Mouse (Mus musculus) forebrain, embryonic 16.5 days (tissue): ENCODE measurements around the gene Dera. TPM values are rescaled to one million over a fixed set of nuclear protein-coding genes. Genes with fewer than 3 reads are reported as not detected.

Experiments
- ATAC-seq: fragments of 200-750 bp; cut with Nextera tagmentation; 2 replicates; pipeline ENCODE4 v1.8.0; 2017; ENCODE audit warnings: mild to moderate bottlenecking, moderate library complexity
- H3K27ac ChIP-seq: fragments of 300-500 bp; sonication (generic); 2 replicates; pipeline ENCODE4 v1.5.1; 2014; ENCODE audit warnings: low read length, control low read depth
- H3K27me3 ChIP-seq: fragments of 300-500 bp; sonication (generic); replicated peaks from 2 replicates; pipeline ENCODE4 v1.6.1; 2014; ENCODE audit warnings: low read length; ENCODE audit not compliant: control insufficient read depth, insufficient read depth
- H3K36me3 ChIP-seq: fragments of 300-500 bp; sonication (generic); 2 replicates; pipeline ENCODE4 v1.6.1; 2014; ENCODE audit not compliant: control insufficient read depth, insufficient read depth
- H3K4me1 ChIP-seq: fragments of 300-500 bp; sonication (generic); replicated peaks from 2 replicates; pipeline ENCODE4 v1.6.1; 2014; ENCODE audit warnings: low read length; ENCODE audit not compliant: control insufficient read depth, insufficient read depth
- H3K4me2 ChIP-seq: fragments of 300-500 bp; sonication (generic); 2 replicates; pipeline ENCODE4 v1.6.1; 2014; ENCODE audit warnings: mild to moderate bottlenecking, low read length, control low read depth
- H3K4me3 ChIP-seq: fragments of 300-500 bp; sonication (generic); replicated peaks from 2 replicates; pipeline ENCODE4 v1.5.1; 2014; ENCODE audit warnings: mild to moderate bottlenecking, low read length, control low read depth
- H3K9ac ChIP-seq: fragments of 300-500 bp; sonication (generic); replicated peaks from 2 replicates; pipeline ENCODE4 v1.6.1; 2014; ENCODE audit warnings: low read depth, low read length, control low read depth
- H3K9me3 ChIP-seq: fragments of 300-500 bp; sonication (generic); 2 replicates; pipeline ENCODE4 v1.6.1; 2016; ENCODE audit warnings: low read length; ENCODE audit not compliant: control insufficient read depth
- WGBS: fragments of 180-500 bp; shearing (Covaris S2); extraction: QIAGEN DNeasy Blood & Tissue Kit; methylation state at CpG from one replicate; pipeline ENCODE4 v1.1.7; 2014; 5-methylcytosine and 5-hydroxymethylcytosine counted together
- polyA plus RNA-seq: library from polyadenylated mRNA; unstranded; fragments of >200 nt; fragmentation: Nextera tagmentation; extraction: Ambion mirVana; gene quantifications from 2 replicates; pipeline ENCODE4 v1.2.1, GENCODE M21; 2015

Dera gene
- polyA plus RNA-seq, 1 experiment from 2014 or later = 8.9 TPM

GRCm38 (mm10) chr6:137772918-137773636 is 18.7 kb downstream of the Dera start:
- 94% methylated on average over 8 of the region's 8 CpGs for WGBS
- no peaks in the 10 kb centered on the region for H3K4me1 ChIP-seq
- no peaks in the 10 kb centered on the region for H3K36me3 ChIP-seq
- H3K27ac ChIP-seq = no peak overlapping the region
- ATAC-seq = no peak
- H3K27me3 ChIP-seq = no peaks in the 10 kb centered on the region
- H3K4me3 ChIP-seq = no peak overlapping the region
- no peak overlapping the region for H3K9ac ChIP-seq
- no peak overlapping the region for H3K4me2 ChIP-seq
- H3K9me3 ChIP-seq = no peaks in the 10 kb centered on the region

- H3K27ac ChIP-seq = no peak overlapping the region
- no peaks in the 10 kb centered on the region for H3K27me3 ChIP-seq
- H3K4me3 ChIP-seq = no peak overlapping the region
- H3K9me3 ChIP-seq = no peaks in the 10 kb centered on the region
- no peak overlapping the region for H3K4me2 ChIP-seq
- no peak for ATAC-seq
- H3K4me1 ChIP-seq = no peaks in the 10 kb centered on the region
- H3K9ac ChIP-seq = no peak overlapping the region
- no peaks in the 10 kb centered on the region for H3K36me3 ChIP-seq
- WGBS = 88% methylated on average over 6 of the region's 6 CpGs
Measured at GRCm38 (mm10) chr6:137773637-137774028, 19.3 kb downstream of the Dera start.

GRCm38 (mm10) chr6:137774166-137774565 is 19.8 kb downstream of the Dera start:
- Histone ChIP-seq H3K4me2 (no peak overlapping the region), H3K27ac (no peak overlapping the region), H3K9me3 (no peaks in the 10 kb centered on the region), H3K9ac (no peak overlapping the region), H3K27me3 (no peaks in the 10 kb centered on the region), H3K4me3 (no peak overlapping the region), H3K4me1 (no peaks in the 10 kb centered on the region), H3K36me3 (no peaks in the 10 kb centered on the region)
- ATAC-seq = no peak
- WGBS = 86% methylated on average over 13 of the region's 13 CpGs

- Histone ChIP-seq H3K27ac (no peak overlapping the region), H3K9ac (no peak overlapping the region), H3K4me1 (no peaks in the 10 kb centered on the region), H3K4me3 (no peak overlapping the region), H3K36me3 (no peaks in the 10 kb centered on the region), H3K9me3 (no peaks in the 10 kb centered on the region), H3K27me3 (no peaks in the 10 kb centered on the region), H3K4me2 (no peak overlapping the region)
- no peak for ATAC-seq
- 91% methylated on average over 8 of the region's 8 CpGs for WGBS
Measured at GRCm38 (mm10) chr6:137775159-137775558, 20.8 kb downstream of the Dera start.

GRCm38 (mm10) chr6:137776981-137777380 is 22.6 kb downstream of the Dera start:
- no peak overlapping the region for H3K4me2 ChIP-seq
- 93% methylated on average over 8 of the region's 8 CpGs for WGBS
- no peaks in the 10 kb centered on the region for H3K9me3 ChIP-seq
- no peak overlapping the region for H3K9ac ChIP-seq
- H3K4me1 ChIP-seq = no peaks in the 10 kb centered on the region
- H3K27ac ChIP-seq = no peak overlapping the region
- ATAC-seq = no peak
- no peaks in the 10 kb centered on the region for H3K36me3 ChIP-seq
- no peak overlapping the region for H3K4me3 ChIP-seq
- H3K27me3 ChIP-seq = no peaks in the 10 kb centered on the region

GRCm38 (mm10) chr6:137783899-137784637 is 29.7 kb downstream of the Dera start:
- H3K27me3 ChIP-seq = no peaks in the 10 kb centered on the region
- H3K4me2 ChIP-seq = no peak overlapping the region
- no peaks in the 10 kb centered on the region for H3K4me1 ChIP-seq
- no peaks in the 10 kb centered on the region for H3K36me3 ChIP-seq
- H3K9me3 ChIP-seq = no peaks in the 10 kb centered on the region
- H3K27ac ChIP-seq = no peak overlapping the region
- ATAC-seq = no peak
- 88% methylated on average over 7 of the region's 7 CpGs for WGBS
- no peak overlapping the region for H3K4me3 ChIP-seq
- H3K9ac ChIP-seq = no peak overlapping the region

GRCm38 (mm10) chr6:137788976-137789590 is 34.7 kb downstream of the Dera start:
- no peak for ATAC-seq
- no peak overlapping the region for H3K4me3 ChIP-seq
- H3K4me1 ChIP-seq = no peaks in the 10 kb centered on the region
- WGBS = 84% methylated on average over 9 of the region's 9 CpGs
- no peaks in the 10 kb centered on the region for H3K36me3 ChIP-seq
- no peak overlapping the region for H3K9ac ChIP-seq
- no peaks in the 10 kb centered on the region for H3K27me3 ChIP-seq
- no peak overlapping the region for H3K4me2 ChIP-seq
- H3K27ac ChIP-seq = no peak overlapping the region
- H3K9me3 ChIP-seq = no peaks in the 10 kb centered on the region

- peak; percentile 26 for ATAC-seq
- Histone ChIP-seq H3K36me3 (no peaks in the 10 kb centered on the region), H3K4me2 (no peak overlapping the region), H3K27me3 (no peaks in the 10 kb centered on the region), H3K9me3 (no peaks in the 10 kb centered on the region), H3K4me1 (no peaks in the 10 kb centered on the region), H3K4me3 (no peak overlapping the region), H3K27ac (no peak overlapping the region), H3K9ac (no peak overlapping the region)
- 73% methylated on average over 2 of the region's 2 CpGs for WGBS
Measured at GRCm38 (mm10) chr6:137789658-137790057, 35.3 kb downstream of the Dera start.

- 78% methylated on average over 2 of the region's 2 CpGs for WGBS
Measured at GRCm38 (mm10) chr6:137795494-137795893, 41.1 kb downstream of the Dera start.

More at GRCm38 (mm10) chr6:137795494-137795893, 41.1 kb downstream of the Dera start:
- Histone ChIP-seq H3K27ac (no peak overlapping the region), H3K9me3 (0 out of 2 replicates have a peak, but pooled peaks cover 2% of the 10 kb centered on the region), H3K4me3 (no peak overlapping the region), H3K4me2 (no peak overlapping the region), H3K36me3 (no peaks in the 10 kb centered on the region), H3K9ac (no peak overlapping the region), H3K4me1 (no peaks in the 10 kb centered on the region), H3K27me3 (no peaks in the 10 kb centered on the region)
- ATAC-seq = no peak
